Mouse (Mus musculus) hindbrain, embryonic 14.5 days (tissue): Measurements from ENCODE around the gene Sost. TPM values are rescaled to one million over a fixed set of nuclear protein-coding genes. Genes with fewer than 3 reads are reported as not detected.

Experiments
- ATAC-seq: fragments of 200-750 bp; cut with Nextera tagmentation; 2 replicates; pipeline ENCODE4 v1.8.0; 2017; ENCODE audit warnings: moderate number of reproducible peaks, mild to moderate bottlenecking, moderate TSS enrichment, moderate library complexity; ENCODE audit not compliant: low FRiP score
- DNase-seq: peaks from one replicate; pipeline ENCODE4 v3.0.0-alpha.2; 2015; ENCODE audit warnings: low spot score
- H3K27ac ChIP-seq: fragments of 300-500 bp; sonication (generic); 2 replicates; pipeline ENCODE4 v1.5.1; 2014; ENCODE audit warnings: mild to moderate bottlenecking, moderate library complexity
- H3K27me3 ChIP-seq: fragments of 300-500 bp; sonication (generic); 2 replicates; pipeline ENCODE4 v1.6.1; 2014; ENCODE audit warnings: mild to moderate bottlenecking, low read length, mixed read lengths; ENCODE audit not compliant: control insufficient read depth, insufficient read depth
- H3K36me3 ChIP-seq: fragments of 300-500 bp; sonication (generic); replicated peaks from 2 replicates; pipeline ENCODE4 v1.6.1; 2014; ENCODE audit not compliant: control insufficient read depth, insufficient read depth
- H3K4me1 ChIP-seq: fragments of 300-500 bp; sonication (generic); replicated peaks from 2 replicates; pipeline ENCODE4 v1.6.1; 2014; ENCODE audit warnings: antibody characterized with exemption, low read length, mixed read lengths; ENCODE audit not compliant: control insufficient read depth, insufficient read depth
- H3K4me2 ChIP-seq: fragments of 300-500 bp; sonication (generic); replicated peaks from 2 replicates; pipeline ENCODE4 v1.6.1; 2014; ENCODE audit warnings: mild to moderate bottlenecking, moderate library complexity
- H3K4me3 ChIP-seq: fragments of 300-500 bp; sonication (generic); replicated peaks from 2 replicates; pipeline ENCODE4 v1.5.1; 2014; ENCODE audit warnings: mild to moderate bottlenecking, low read length
- H3K9ac ChIP-seq: fragments of 300-500 bp; sonication (generic); 2 replicates; pipeline ENCODE4 v1.6.1; 2014
- H3K9me3 ChIP-seq: fragments of 300-500 bp; sonication (generic); 2 replicates; pipeline ENCODE4 v1.6.1; 2016; ENCODE audit warnings: low read length; ENCODE audit not compliant: control insufficient read depth
- WGBS: fragments of 180-500 bp; shearing (Covaris S2); extraction: QIAGEN DNeasy Blood & Tissue Kit; methylation state at CpG from one replicate; pipeline ENCODE4 v1.1.7; 2014; 5-methylcytosine and 5-hydroxymethylcytosine counted together
- polyA plus RNA-seq: library from polyadenylated mRNA; unstranded; fragments of >200 nt; fragmentation: Nextera tagmentation; extraction: Ambion mirVana; gene quantifications from 2 replicates; pipeline ENCODE4 v1.2.1, GENCODE M21; 2014

Sost gene
- polyA plus RNA-seq, 1 experiment from 2014 or later, result not detected

DNA sequence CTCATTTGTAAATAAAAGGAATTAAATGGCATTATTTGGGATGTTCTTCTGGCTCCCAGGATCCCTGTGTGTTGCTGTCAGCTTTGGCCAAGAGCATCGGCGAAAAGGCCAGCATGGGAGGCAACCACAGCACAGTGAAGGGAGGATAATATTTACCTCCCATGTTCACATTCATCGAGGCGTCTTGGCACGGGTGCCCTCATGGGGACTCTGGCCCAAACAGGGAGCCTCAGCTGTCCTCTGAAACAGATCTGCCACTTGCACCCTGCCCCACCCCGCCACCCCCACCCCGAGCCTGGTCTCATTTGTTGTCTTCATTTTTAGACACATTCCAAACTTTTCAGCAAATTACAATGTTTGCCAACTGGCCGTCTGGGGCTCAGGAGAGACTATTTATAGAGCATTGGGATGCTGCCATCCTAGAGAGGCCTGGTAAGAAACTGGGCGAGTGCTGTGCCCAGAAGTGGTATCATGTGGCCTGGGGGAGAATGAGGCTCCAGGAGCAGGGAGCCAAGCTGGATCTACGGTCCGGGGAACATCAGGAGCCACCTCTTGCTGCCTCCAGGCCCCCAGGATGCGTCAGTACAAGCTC, 45.4 kb downstream of the Sost start:
- Histone ChIP-seq H3K27ac (no peak overlapping the region), H3K9ac (no peak overlapping the region), H3K36me3 (no peaks in the 10 kb centered on the region), H3K4me3 (no peak overlapping the region), H3K4me2 (no peak overlapping the region), H3K9me3 (no peaks in the 10 kb centered on the region), H3K27me3 (0 out of 2 replicates have a peak, but pooled peaks cover 3% of the 10 kb centered on the region), H3K4me1 (no peaks in the 10 kb centered on the region)
- DNase-seq, result no peak
- no peak for ATAC-seq
- WGBS, result 84% methylated on average over 12 of the region's 12 CpGs

GRCm38 (mm10) chr11:101919660-101920059, 47.2 kb downstream of the Sost start:
- H3K4me2 ChIP-seq, result no peak overlapping the region
- no peak overlapping the region for H3K27ac ChIP-seq
- H3K27me3 ChIP-seq, result 0 out of 2 replicates have a peak, but pooled peaks cover 3% of the 10 kb centered on the region
- H3K4me1 ChIP-seq, result no peaks in the 10 kb centered on the region
- ATAC-seq (no peak), DNase-seq (peak; percentile 93)
- no peak overlapping the region for H3K4me3 ChIP-seq
- H3K9me3 ChIP-seq, result no peaks in the 10 kb centered on the region
- H3K36me3 ChIP-seq, result no peaks in the 10 kb centered on the region
- no peak overlapping the region for H3K9ac ChIP-seq
- under 1% methylated on average over 6 of the region's 6 CpGs for WGBS

- Histone ChIP-seq H3K27ac (no peak overlapping the region), H3K9ac (no peak overlapping the region), H3K4me1 (no peaks in the 10 kb centered on the region), H3K9me3 (no peaks in the 10 kb centered on the region), H3K27me3 (no peaks in the 10 kb centered on the region), H3K36me3 (no peaks in the 10 kb centered on the region), H3K4me3 (no peak overlapping the region), H3K4me2 (no peak overlapping the region)
- 81% methylated on average over 3 of the region's 3 CpGs for whole genome bisulfite sequencing
- no peak for DNase-seq
- no peak for ATAC-seq
These were observed 48.2 kb downstream of the Sost start for GRCm38 (mm10) chr11:101918609-101919008.

GRCm38 (mm10) chr11:101916772-101917171, 50.0 kb downstream of the Sost start:
- H3K27me3 ChIP-seq, result 0 out of 2 replicates have a peak, but pooled peaks cover under 1% of the 10 kb centered on the region
- 68% methylated on average over 3 of the region's 3 CpGs for WGBS
- no peak overlapping the region for H3K4me2 ChIP-seq
- no peaks in the 10 kb centered on the region for H3K4me1 ChIP-seq
- H3K9ac ChIP-seq, result no peak overlapping the region
- ATAC-seq (no peak), DNase-seq (no peak)
- no peak overlapping the region for H3K4me3 ChIP-seq
- H3K9me3 ChIP-seq, result no peaks in the 10 kb centered on the region
- no peak overlapping the region for H3K27ac ChIP-seq
- H3K36me3 ChIP-seq, result no peaks in the 10 kb centered on the region

GRCm38 (mm10) chr11:101913591-101913990, 53.2 kb downstream of the Sost start:
- Histone ChIP-seq H3K27ac (no peak overlapping the region), H3K9me3 (no peaks in the 10 kb centered on the region), H3K9ac (no peak overlapping the region), H3K27me3 (0 out of 2 replicates have a peak, but pooled peaks cover 4% of the 10 kb centered on the region), H3K4me1 (no peaks in the 10 kb centered on the region), H3K4me3 (no peak overlapping the region), H3K36me3 (no peaks in the 10 kb centered on the region), H3K4me2 (no peak overlapping the region)
- no peak for ATAC-seq
- DNase-seq, result no peak
- 67% methylated on average over 8 of the region's 8 CpGs for WGBS

Other genes starting within 250 kb of the Sost start
- gene Dhx8, start 234.1 kb downstream of the Sost start, polyA plus RNA-seq, result 29.3 and 30.5 TPM in 2 replicates
- 12.2 and 12.6 TPM in 2 replicates for gene Etv4, start 181.6 kb downstream of the Sost start, polyA plus RNA-seq
- 0.63 and 0.90 TPM in 2 replicates for gene Meox1, start 72.6 kb downstream of the Sost start, polyA plus RNA-seq
- gene Cfap97d1, start 17.3 kb upstream of the Sost start, polyA plus RNA-seq, result not detected in 2 replicates
- 24.0 and 24.7 TPM in 2 replicates for gene Dusp3, start 20.0 kb upstream of the Sost start, polyA plus RNA-seq
- gene Mpp3, start 61.4 kb upstream of the Sost start, polyA plus RNA-seq, result 53.5 and 57.2 TPM in 2 replicates
- gene Cd300lg, start 74.5 kb upstream of the Sost start, polyA plus RNA-seq, result 0.27 TPM in 1 of 2 replicates, not detected in the other
- gene Mpp2, start 121.5 kb upstream of the Sost start, polyA plus RNA-seq, result 24.3 and 24.6 TPM in 2 replicates
- not detected in 2 replicates for gene Ppy, start 134.3 kb upstream of the Sost start, polyA plus RNA-seq
- 4.3 and 4.4 TPM in 2 replicates for gene Pyy, start 140.8 kb upstream of the Sost start, polyA plus RNA-seq
- 0.09 TPM in 1 of 2 replicates, not detected in the other for gene Nags, start 178.5 kb upstream of the Sost start, polyA plus RNA-seq
- 32.7 and 35.0 TPM in 2 replicates for gene Tmem101, start 189.4 kb upstream of the Sost start, polyA plus RNA-seq
- gene Lsm12, start 218.3 kb upstream of the Sost start, polyA plus RNA-seq, result 78.6 and 81.9 TPM in 2 replicates
- 39.9 and 42.3 TPM in 2 replicates for gene G6pc3, start 222.6 kb upstream of the Sost start, polyA plus RNA-seq